Mouse (Mus musculus): ENCODE measurements around the gene Heyl. TPM values are rescaled to one million over a fixed set of nuclear protein-coding genes. Genes with fewer than 3 reads are reported as not detected.

The Heyl gene
- total and polyA plus RNA-seq, 2 experiments = 0.28 to 1.0 TPM

GRCm38 (mm10) chr4:123201186-123202093, 31.9 kb upstream of the Heyl start, which contains the start of gene Nt5c1a:
TSS of gene Nt5c1a (plus strand) at chr4:123201504.
- Histone ChIP-seq H3K9ac (ENCODE audit: low read depth, low read length) (no peak within 1 kb of the TSS), H3K36me3 (ENCODE audit: control insufficient read depth, insufficient read depth, low read length) (no peaks in the 10 kb centered on the region), H3K79me2 (ENCODE audit: control insufficient read depth, insufficient read depth, low read length) (no peaks in the 10 kb centered on the region), H3K27me3 (ENCODE audit: control insufficient read depth, insufficient read depth, low read length) (peaks cover 19% of the 10 kb centered on the region; the same call in 1 of the 2 replicates), H3K27ac (replicated peaks; ENCODE audit: insufficient read depth, low read depth, low read length) (no peak within 1 kb of the TSS), H3K4me1 (ENCODE audit: control insufficient read depth, insufficient read depth, low read length) (no peaks in the 10 kb centered on the region), H3K4me3 (ENCODE audit: insufficient read depth, low read depth, low read length) (peak within 1 kb of the TSS; percentile 19; the same call in 1 of the 2 replicates)
- TF ChIP-seq CTCF (IDR thresholded peaks at IDR 0.05; ENCODE audit: low read depth, low read length) = no peak
- TF ChIP-seq POLR2A (IDR thresholded peaks at IDR 0.05; ENCODE audit: extremely low read depth, insufficient read depth, low read length) = no peak
- WGBS = 5% methylated on average over 58 of the region's 58 CpGs
- no peak for DNase-seq (ENCODE audit: extremely low read depth, low read depth, low spot score)

GRCm38 (mm10) chr4:123202094-123202420, 31.3 kb upstream of the Heyl start:
- DNase-seq (ENCODE audit: extremely low read depth, low read depth, low spot score) = no peak
- Histone ChIP-seq H3K27me3 (ENCODE audit: control insufficient read depth, insufficient read depth, low read length) (peaks cover 19% of the 10 kb centered on the region; the same call in 1 of the 2 replicates), H3K9ac (ENCODE audit: low read depth, low read length) (no peak overlapping the region), H3K79me2 (ENCODE audit: control insufficient read depth, insufficient read depth, low read length) (no peaks in the 10 kb centered on the region), H3K27ac (replicated peaks; ENCODE audit: insufficient read depth, low read depth, low read length) (no peak overlapping the region), H3K4me3 (ENCODE audit: insufficient read depth, low read depth, low read length) (no peak overlapping the region), H3K36me3 (ENCODE audit: control insufficient read depth, insufficient read depth, low read length) (no peaks in the 10 kb centered on the region), H3K4me1 (ENCODE audit: control insufficient read depth, insufficient read depth, low read length) (no peaks in the 10 kb centered on the region)
- WGBS = 28% methylated on average over 8 of the region's 8 CpGs
- TF ChIP-seq POLR2A (IDR thresholded peaks at IDR 0.05; ENCODE audit: extremely low read depth, insufficient read depth, low read length) = no peak
- TF ChIP-seq CTCF (IDR thresholded peaks at IDR 0.05; ENCODE audit: low read depth, low read length) = no peak

- TF ChIP-seq POLR2A (IDR thresholded peaks at IDR 0.05; ENCODE audit: extremely low read depth, insufficient read depth, low read length) (no peak), CTCF (IDR thresholded peaks at IDR 0.05; ENCODE audit: low read depth, low read length) (no peak)
- no peaks in the 10 kb centered on the region for H3K36me3 ChIP-seq (ENCODE audit: control insufficient read depth, insufficient read depth, low read length)
- no peak overlapping the region for H3K4me3 ChIP-seq (ENCODE audit: insufficient read depth, low read depth, low read length)
- DNase-seq (ENCODE audit: extremely low read depth, low read depth, low spot score) = no peak
- no peak overlapping the region for H3K27ac ChIP-seq (replicated peaks; ENCODE audit: insufficient read depth, low read depth, low read length)
- H3K4me1 ChIP-seq (ENCODE audit: control insufficient read depth, insufficient read depth, low read length) = no peaks in the 10 kb centered on the region
- no peaks in the 10 kb centered on the region for H3K27me3 ChIP-seq (ENCODE audit: control insufficient read depth, insufficient read depth, low read length)
- H3K79me2 ChIP-seq (ENCODE audit: control insufficient read depth, insufficient read depth, low read length) = no peaks in the 10 kb centered on the region
- H3K9ac ChIP-seq (ENCODE audit: low read depth, low read length) = no peak overlapping the region
- 53% methylated on average over 5 of the region's 5 CpGs for WGBS
Measured at GRCm38 (mm10) chr4:123207337-123207736, 26.0 kb upstream of the Heyl start.

GRCm38 (mm10) chr4:123210996-123211395, 22.4 kb upstream of the Heyl start:
- DNase-seq (ENCODE audit: extremely low read depth, low read depth, low spot score) = no peak
- WGBS = 59% methylated on average over 8 of the region's 8 CpGs
- Histone ChIP-seq H3K27ac (replicated peaks; ENCODE audit: insufficient read depth, low read depth, low read length) (no peak overlapping the region), H3K79me2 (ENCODE audit: control insufficient read depth, insufficient read depth, low read length) (no peaks in the 10 kb centered on the region), H3K9ac (ENCODE audit: low read depth, low read length) (no peak overlapping the region), H3K36me3 (ENCODE audit: control insufficient read depth, insufficient read depth, low read length) (no peaks in the 10 kb centered on the region), H3K4me1 (ENCODE audit: control insufficient read depth, insufficient read depth, low read length) (no peaks in the 10 kb centered on the region), H3K4me3 (ENCODE audit: insufficient read depth, low read depth, low read length) (no peak overlapping the region), H3K27me3 (ENCODE audit: control insufficient read depth, insufficient read depth, low read length) (no peaks in the 10 kb centered on the region)
- TF ChIP-seq POLR2A (IDR thresholded peaks at IDR 0.05; ENCODE audit: extremely low read depth, insufficient read depth, low read length) = no peak
- no peak for TF ChIP-seq CTCF (IDR thresholded peaks at IDR 0.05; ENCODE audit: low read depth, low read length)

- TF ChIP-seq CTCF (IDR thresholded peaks at IDR 0.05; ENCODE audit: low read depth, low read length) (no peak), POLR2A (IDR thresholded peaks at IDR 0.05; ENCODE audit: extremely low read depth, insufficient read depth, low read length) (no peak)
- Histone ChIP-seq H3K4me1 (ENCODE audit: control insufficient read depth, insufficient read depth, low read length) (no peaks in the 10 kb centered on the region), H3K9ac (ENCODE audit: low read depth, low read length) (no peak overlapping the region), H3K27me3 (ENCODE audit: control insufficient read depth, insufficient read depth, low read length) (no peaks in the 10 kb centered on the region), H3K4me3 (ENCODE audit: insufficient read depth, low read depth, low read length) (no peak overlapping the region), H3K79me2 (ENCODE audit: control insufficient read depth, insufficient read depth, low read length) (no peaks in the 10 kb centered on the region), H3K27ac (replicated peaks; ENCODE audit: insufficient read depth, low read depth, low read length) (no peak overlapping the region), H3K36me3 (ENCODE audit: control insufficient read depth, insufficient read depth, low read length) (no peaks in the 10 kb centered on the region)
- DNase-seq (ENCODE audit: extremely low read depth, low read depth, low spot score) = no peak
- 44% methylated on average over 5 of the region's 5 CpGs for WGBS
Measured at GRCm38 (mm10) chr4:123211453-123211852, 21.9 kb upstream of the Heyl start.

- Histone ChIP-seq H3K36me3 (ENCODE audit: control insufficient read depth, insufficient read depth, low read length) (no peaks in the 10 kb centered on the region), H3K9ac (ENCODE audit: low read depth, low read length) (no peak overlapping the region), H3K4me1 (ENCODE audit: control insufficient read depth, insufficient read depth, low read length) (no peaks in the 10 kb centered on the region), H3K27me3 (ENCODE audit: control insufficient read depth, insufficient read depth, low read length) (no peaks in the 10 kb centered on the region), H3K79me2 (ENCODE audit: control insufficient read depth, insufficient read depth, low read length) (no peaks in the 10 kb centered on the region), H3K27ac (replicated peaks; ENCODE audit: insufficient read depth, low read depth, low read length) (no peak overlapping the region), H3K4me3 (ENCODE audit: insufficient read depth, low read depth, low read length) (no peak overlapping the region)
- DNase-seq (ENCODE audit: extremely low read depth, low read depth, low spot score) = no peak
- WGBS = 68% methylated on average over 2 of the region's 2 CpGs
- TF ChIP-seq POLR2A (IDR thresholded peaks at IDR 0.05; ENCODE audit: extremely low read depth, insufficient read depth, low read length) (no peak), CTCF (IDR thresholded peaks at IDR 0.05; ENCODE audit: low read depth, low read length) (no peak)
Measured at GRCm38 (mm10) chr4:123212330-123212729, 21.0 kb upstream of the Heyl start.
